Mouse (Mus musculus) C2C12 (cell line): ENCODE data around the gene Sept8.

Experiments
- CEBPB ChIP-seq: IDR thresholded peaks from one replicate; pipeline ENCODE4 v1.6.1; 2011; ENCODE audit warnings: low read depth, mild to moderate bottlenecking, control low read depth, moderate library complexity
- CTCF ChIP-seq: IDR thresholded peaks from one replicate; pipeline ENCODE4 v1.5.1; 2011; ENCODE audit not compliant: control insufficient read depth, insufficient read depth, insufficient read length
- MAX ChIP-seq: IDR thresholded peaks from one replicate; pipeline ENCODE4 v1.6.1; 2011; ENCODE audit warnings: mild to moderate bottlenecking, control low read depth
- MYOD1 ChIP-seq: IDR thresholded peaks from one replicate; pipeline ENCODE4 v1.6.1; 2011; ENCODE audit warnings: low read depth; ENCODE audit not compliant: control insufficient read depth, insufficient read length
- MYOG ChIP-seq: IDR thresholded peaks from one replicate; pipeline ENCODE4 v1.6.1; 2011; ENCODE audit not compliant: control insufficient read depth, insufficient read length; ENCODE audit errors: extremely low read depth
- USF1 ChIP-seq: IDR thresholded peaks from one replicate; pipeline ENCODE4 v1.6.1; 2011; ENCODE audit warnings: low read depth, mild to moderate bottlenecking, control low read depth, moderate library complexity

- TF ChIP-seq CTCF = no peak
- no peak for TF ChIP-seq CEBPB
- TF ChIP-seq MAX = no peak
- no peak for TF ChIP-seq MYOD1
- TF ChIP-seq USF1 = no peak
- TF ChIP-seq MYOG = no peak
These were observed 2.2 kb downstream of the Sept8 start for GRCm38 (mm10) chr11:53521120-53521820.
